Mouse (Mus musculus) testis, adult 2 months (tissue): Measurements from ENCODE around the gene Cyp2d11.

ENCODE experiments used
- CTCF ChIP-seq: fragments of 200-500 bp; IDR thresholded peaks from 2 replicates; pipeline ENCODE4 v1.5.1; 2012; ENCODE audit warnings: low read depth, mild to moderate bottlenecking, inconsistent platforms, low read length, moderate library complexity; ENCODE audit not compliant: control insufficient read depth, insufficient read depth, insufficient replicate concordance
- POLR2A ChIP-seq: fragments of 200-500 bp; IDR thresholded peaks from 2 replicates; pipeline ENCODE4 v1.6.1; 2012; ENCODE audit warnings: low read depth, mild to moderate bottlenecking, inconsistent platforms, low read length, moderate library complexity; ENCODE audit not compliant: control insufficient read depth

GRCm38 (mm10) chr15:82354126-82354945, 39.5 kb downstream of the Cyp2d11 start, which contains the start of gene Ndufa6:
- peak; percentile 78 for TF ChIP-seq CTCF
- TF ChIP-seq POLR2A: peak; percentile 98
